Mouse (Mus musculus): ENCODE results near the gene 1810046K07Rik. TPM values are rescaled to one million over a fixed set of nuclear protein-coding genes. Genes with fewer than 3 reads are reported as not detected.
A peak's percentile ranks its signal among the peaks of the same experiment; 100 is the strongest.

Gene 1810046K07Rik
- polyA plus RNA-seq, 1 experiment from 2014 or later, result 0.72 TPM

GRCm38 (mm10) chr9:51326619-51327554 lies 1.8 kb downstream of the 1810046K07Rik start:
- H3K27me3 ChIP-seq (replicated peaks), result no peaks in the 10 kb centered on the region
- no peaks in the 10 kb centered on the region for H3K36me3 ChIP-seq
- no peak overlapping the region for H3K27ac ChIP-seq
- no peak overlapping the region for H3K9ac ChIP-seq
- ATAC-seq (ENCODE audit: insufficient read depth, low FRiP score, low read depth), result no peak
- H3K4me2 ChIP-seq, result no peak overlapping the region
- 83% methylated on average over 11 of the region's 11 CpGs for WGBS
- no peak overlapping the region for H3K4me3 ChIP-seq (replicated peaks)
- no peaks in the 10 kb centered on the region for H3K4me1 ChIP-seq
- no peaks in the 10 kb centered on the region for H3K9me3 ChIP-seq

GRCm38 (mm10) chr9:51324406-51325065 lies 4.2 kb downstream of the 1810046K07Rik start:
- Histone ChIP-seq H3K27ac (no peak overlapping the region), H3K9ac (no peak overlapping the region), H3K4me3 (replicated peaks) (no peak overlapping the region), H3K27me3 (replicated peaks) (no peaks in the 10 kb centered on the region), H3K9me3 (no peaks in the 10 kb centered on the region), H3K4me2 (no peak overlapping the region), H3K36me3 (no peaks in the 10 kb centered on the region), H3K4me1 (no peaks in the 10 kb centered on the region)
- 82% methylated on average over 7 of the region's 7 CpGs for WGBS
- ATAC-seq (ENCODE audit: insufficient read depth, low FRiP score, low read depth), result no peak

DNA sequence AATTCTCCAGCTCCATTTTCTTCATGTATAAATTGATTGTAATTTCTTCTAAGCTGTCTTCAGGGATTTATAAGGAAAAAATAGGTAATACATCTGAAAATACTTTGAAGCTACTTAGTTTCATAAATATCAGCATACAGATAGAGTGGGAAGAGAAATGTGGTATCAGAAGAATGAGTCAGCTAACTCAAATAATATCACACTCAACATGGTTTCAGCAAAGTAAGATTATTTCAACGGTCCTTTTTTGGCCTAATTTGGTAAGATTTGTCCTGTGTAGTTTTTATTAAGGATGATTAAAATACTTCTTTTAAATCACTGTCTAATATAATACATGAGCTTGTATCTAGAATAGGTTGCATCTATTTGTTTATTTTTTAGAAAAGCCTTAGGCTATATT lies 8.6 kb downstream of the 1810046K07Rik start:
- Histone ChIP-seq H3K27me3 (replicated peaks) (no peaks in the 10 kb centered on the region), H3K9me3 (no peaks in the 10 kb centered on the region), H3K36me3 (no peaks in the 10 kb centered on the region), H3K27ac (no peak overlapping the region), H3K9ac (no peak overlapping the region), H3K4me3 (replicated peaks) (no peak overlapping the region), H3K4me1 (no peaks in the 10 kb centered on the region), H3K4me2 (no peak overlapping the region)
- ATAC-seq (ENCODE audit: insufficient read depth, low FRiP score, low read depth), result no peak
- WGBS, result 76% methylated on average over 1 of the region's 1 CpGs

- Histone ChIP-seq H3K9ac (no peak overlapping the region), H3K36me3 (no peaks in the 10 kb centered on the region), H3K27ac (no peak overlapping the region), H3K4me1 (no peaks in the 10 kb centered on the region), H3K9me3 (no peaks in the 10 kb centered on the region), H3K27me3 (replicated peaks) (no peaks in the 10 kb centered on the region), H3K4me3 (replicated peaks) (no peak overlapping the region), H3K4me2 (no peak overlapping the region)
- WGBS, result 71% methylated on average over 4 of the region's 4 CpGs
- no peak for ATAC-seq (ENCODE audit: insufficient read depth, low FRiP score, low read depth)
Measured at GRCm38 (mm10) chr9:51318246-51318645, 10.5 kb downstream of the 1810046K07Rik start.

- Histone ChIP-seq H3K4me3 (replicated peaks) (no peak overlapping the region), H3K27ac (no peak overlapping the region), H3K36me3 (no peaks in the 10 kb centered on the region), H3K9me3 (no peaks in the 10 kb centered on the region), H3K27me3 (replicated peaks) (no peaks in the 10 kb centered on the region), H3K9ac (no peak overlapping the region), H3K4me1 (no peaks in the 10 kb centered on the region; the same call in 1 of the 2 replicates), H3K4me2 (no peak overlapping the region)
- 86% methylated on average over 4 of the region's 4 CpGs for WGBS
- ATAC-seq (ENCODE audit: insufficient read depth, low FRiP score, low read depth), result no peak
Measured at GRCm38 (mm10) chr9:51317322-51317721, 11.4 kb downstream of the 1810046K07Rik start.

DNA sequence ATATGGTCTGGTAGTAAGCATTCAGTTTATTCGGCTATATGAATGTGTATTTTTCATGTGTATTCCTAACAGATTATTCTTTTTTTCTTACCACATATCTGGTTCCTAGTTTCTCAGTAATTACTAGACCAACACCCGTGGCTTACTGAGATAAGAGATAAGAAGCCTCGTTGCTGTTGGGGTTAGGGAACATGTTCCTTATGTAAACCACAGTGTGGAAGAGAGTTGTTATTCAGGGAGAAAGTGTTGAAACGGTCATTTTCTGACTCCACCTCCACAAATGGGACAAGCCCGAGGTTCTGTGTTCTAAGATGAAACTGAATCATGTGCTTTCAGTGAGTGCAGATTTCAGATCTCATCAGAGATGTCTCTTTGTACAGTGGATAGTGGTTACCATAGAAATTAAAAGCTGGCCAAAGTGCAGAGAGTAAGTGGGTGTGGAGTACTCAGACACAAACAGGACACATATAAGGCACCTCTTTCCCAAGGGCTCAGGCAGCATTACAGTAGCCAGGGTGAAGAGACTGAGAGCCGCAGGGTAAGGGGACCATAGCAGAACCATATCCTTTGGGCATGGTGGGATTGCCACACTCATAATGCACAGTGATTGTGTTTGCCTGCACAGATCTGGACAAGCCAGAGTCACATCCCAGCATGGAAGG lies 13.2 kb downstream of the 1810046K07Rik start:
- Histone ChIP-seq H3K9ac (no peak overlapping the region), H3K4me3 (replicated peaks) (no peak overlapping the region), H3K27ac (no peak overlapping the region), H3K36me3 (no peaks in the 10 kb centered on the region), H3K27me3 (replicated peaks) (no peaks in the 10 kb centered on the region), H3K4me2 (no peak overlapping the region), H3K4me1 (no peaks in the 10 kb centered on the region; the same call in 1 of the 2 replicates), H3K9me3 (no peaks in the 10 kb centered on the region)
- no peak for ATAC-seq (ENCODE audit: insufficient read depth, low FRiP score, low read depth)
- WGBS, result 39% methylated on average over 6 of the region's 6 CpGs

DNA sequence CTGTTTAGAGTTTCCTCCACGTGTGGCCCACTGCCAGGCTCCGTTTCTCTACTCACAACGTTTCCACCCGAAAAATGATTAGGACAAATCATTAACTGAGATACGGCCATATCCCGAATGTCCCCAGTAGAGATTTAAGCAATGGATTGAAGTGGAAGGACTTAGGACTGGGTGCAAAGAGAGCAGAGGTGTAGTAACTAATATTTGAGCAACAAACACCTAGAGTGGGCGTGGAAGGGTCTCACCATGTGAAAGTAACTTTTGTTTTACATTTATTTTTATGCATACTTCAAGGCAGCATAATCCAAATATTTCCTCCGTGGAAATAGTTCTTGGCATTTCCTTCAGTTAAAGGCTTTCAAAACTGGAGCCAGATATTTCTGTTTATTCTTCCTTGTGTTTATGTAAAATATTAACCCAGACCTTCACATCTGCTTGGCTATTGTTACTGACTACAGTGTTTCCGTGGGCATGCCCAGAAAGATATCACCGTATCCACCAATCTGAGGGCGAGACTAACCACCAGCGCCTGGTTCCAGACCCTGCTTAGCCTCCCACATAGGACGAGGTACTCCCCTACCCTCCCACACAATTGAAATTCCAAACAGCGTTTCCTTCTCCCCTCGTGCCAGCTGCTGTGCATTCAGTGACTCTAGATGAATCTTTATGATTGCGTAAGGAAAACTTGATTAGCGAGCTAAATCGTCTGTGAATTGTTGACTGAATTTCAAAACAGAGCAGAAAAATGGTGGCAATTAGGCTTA lies 16.0 kb downstream of the 1810046K07Rik start:
- Histone ChIP-seq H3K4me1 (no peaks in the 10 kb centered on the region; the same call in 1 of the 2 replicates), H3K36me3 (no peaks in the 10 kb centered on the region), H3K27ac (peak overlapping the region; percentile 57; the same call in 1 of the 2 replicates), H3K9ac (no peak overlapping the region), H3K9me3 (no peaks in the 10 kb centered on the region), H3K4me3 (replicated peaks) (no peak overlapping the region; the same call in 1 of the 2 replicates), H3K27me3 (replicated peaks) (no peaks in the 10 kb centered on the region), H3K4me2 (peak overlapping the region; percentile 49)
- WGBS, result 26% methylated on average over 18 of the region's 18 CpGs
- ATAC-seq (ENCODE audit: insufficient read depth, low FRiP score, low read depth), result peak; percentile 84

DNA sequence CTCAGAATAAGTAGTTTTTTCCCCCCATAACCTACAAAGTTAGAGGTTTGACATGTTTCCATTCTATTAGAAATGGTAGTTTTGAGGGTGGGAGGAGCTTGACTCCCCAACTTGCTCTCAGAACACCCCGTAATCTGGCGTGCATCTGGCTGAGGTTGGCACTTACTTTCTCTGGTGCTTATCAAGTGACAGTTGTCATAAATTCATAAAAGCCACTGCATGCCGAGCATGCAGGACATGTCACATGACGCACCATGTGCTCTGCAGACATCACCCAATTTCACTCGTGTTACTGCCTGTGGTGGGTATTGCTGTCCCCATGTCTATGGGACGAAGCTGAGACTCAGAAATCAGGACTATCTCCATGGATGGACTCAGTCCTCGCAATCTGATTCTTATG lies 18.2 kb downstream of the 1810046K07Rik start:
- 77% methylated on average over 7 of the region's 7 CpGs for WGBS
- ATAC-seq (ENCODE audit: insufficient read depth, low FRiP score, low read depth), result no peak
- Histone ChIP-seq H3K4me3 (replicated peaks) (no peak overlapping the region), H3K27ac (no peak overlapping the region), H3K4me1 (no peaks in the 10 kb centered on the region; the same call in 1 of the 2 replicates), H3K27me3 (replicated peaks) (no peaks in the 10 kb centered on the region), H3K9me3 (no peaks in the 10 kb centered on the region), H3K4me2 (no peak overlapping the region), H3K9ac (no peak overlapping the region), H3K36me3 (no peaks in the 10 kb centered on the region)

GRCm38 (mm10) chr9:51306351-51306750 lies 22.4 kb downstream of the 1810046K07Rik start:
- 81% methylated on average over 3 of the region's 3 CpGs for WGBS
- H3K4me3 ChIP-seq (replicated peaks), result no peak overlapping the region
- no peaks in the 10 kb centered on the region for H3K27me3 ChIP-seq (replicated peaks)

GRCm38 (mm10) chr9:51305146-51305545 lies 23.6 kb downstream of the 1810046K07Rik start:
- no peak for ATAC-seq (ENCODE audit: insufficient read depth, low FRiP score, low read depth)
- no peaks in the 10 kb centered on the region for H3K27me3 ChIP-seq (replicated peaks)
- no peaks in the 10 kb centered on the region for H3K9me3 ChIP-seq
- no peak overlapping the region for H3K4me2 ChIP-seq
- WGBS, result 77% methylated on average over 3 of the region's 3 CpGs
- H3K4me3 ChIP-seq (replicated peaks), result no peak overlapping the region
- no peaks in the 10 kb centered on the region for H3K4me1 ChIP-seq
- no peaks in the 10 kb centered on the region for H3K36me3 ChIP-seq
- no peak overlapping the region for H3K27ac ChIP-seq
- H3K9ac ChIP-seq, result no peak overlapping the region

More at GRCm38 (mm10) chr9:51306351-51306750, 22.4 kb downstream of the 1810046K07Rik start:
- Histone ChIP-seq H3K36me3 (no peaks in the 10 kb centered on the region), H3K4me2 (no peak overlapping the region), H3K27ac (no peak overlapping the region), H3K4me1 (no peaks in the 10 kb centered on the region), H3K9ac (no peak overlapping the region), H3K9me3 (no peaks in the 10 kb centered on the region)
- no peak for ATAC-seq (ENCODE audit: insufficient read depth, low FRiP score, low read depth)

GRCm38 (mm10) chr9:51303980-51304379 lies 24.7 kb downstream of the 1810046K07Rik start:
- H3K9me3 ChIP-seq, result no peaks in the 10 kb centered on the region
- no peak overlapping the region for H3K4me3 ChIP-seq (replicated peaks)
- H3K27ac ChIP-seq, result no peak overlapping the region
- H3K4me2 ChIP-seq, result no peak overlapping the region
- no peak overlapping the region for H3K9ac ChIP-seq
- 69% methylated on average over 5 of the region's 5 CpGs for WGBS
- H3K27me3 ChIP-seq (replicated peaks), result no peaks in the 10 kb centered on the region
- no peaks in the 10 kb centered on the region for H3K36me3 ChIP-seq
- no peak for ATAC-seq (ENCODE audit: insufficient read depth, low FRiP score, low read depth)
- H3K4me1 ChIP-seq, result no peaks in the 10 kb centered on the region

Measured in stomach, embryonic 15.5 days (tissue).